Mouse (Mus musculus) liver, embryonic 13.5 days (tissue): ENCODE results near the gene Cwc27. TPM values are rescaled to one million over a fixed set of nuclear protein-coding genes. Genes with fewer than 3 reads are reported as not detected.
A peak's percentile ranks its signal among the peaks of the same experiment; 100 is the strongest.

Experiments used
- ATAC-seq: fragments of 200-750 bp; cut with Nextera tagmentation; 2 replicates; pipeline ENCODE4 v1.8.0; 2017; ENCODE audit warnings: low read depth, mild to moderate bottlenecking, moderate number of reproducible peaks, moderate library complexity
- DNase-seq: peaks from one replicate; pipeline ENCODE4 v3.0.0; 2022
- H3K27ac ChIP-seq: fragments of 300-500 bp; sonication (generic); 2 replicates; pipeline ENCODE4 v1.5.1; 2015; ENCODE audit warnings: moderate library complexity, mild to moderate bottlenecking, inconsistent platforms
- H3K27me3 ChIP-seq: fragments of 300-500 bp; sonication (generic); 2 replicates; pipeline ENCODE4 v1.6.1; 2015; ENCODE audit warnings: mild to moderate bottlenecking, inconsistent platforms
- H3K36me3 ChIP-seq: fragments of 300-500 bp; sonication (generic); 2 replicates; pipeline ENCODE4 v1.6.1; 2015; ENCODE audit warnings: mild to moderate bottlenecking, inconsistent platforms
- H3K4me1 ChIP-seq: fragments of 300-500 bp; sonication (generic); replicated peaks from 2 replicates; pipeline ENCODE4 v1.6.1; 2015; ENCODE audit warnings: inconsistent platforms
- H3K4me2 ChIP-seq: fragments of 300-500 bp; sonication (generic); 2 replicates; pipeline ENCODE4 v1.6.1; 2015; ENCODE audit warnings: inconsistent platforms, mild to moderate bottlenecking, moderate library complexity
- H3K4me3 ChIP-seq: fragments of 300-500 bp; sonication (generic); replicated peaks from 2 replicates; pipeline ENCODE4 v1.5.1; 2015; ENCODE audit warnings: mild to moderate bottlenecking, inconsistent platforms
- H3K9ac ChIP-seq: fragments of 300-500 bp; sonication (generic); 2 replicates; pipeline ENCODE4 v1.6.1; 2015; ENCODE audit warnings: mild to moderate bottlenecking, inconsistent platforms
- H3K9me3 ChIP-seq: fragments of 300-500 bp; sonication (generic); replicated peaks from 2 replicates; pipeline ENCODE4 v1.6.1; 2016; ENCODE audit warnings: inconsistent platforms
- WGBS: fragments of 180-500 bp; shearing (Covaris S2); methylation state at CpG from one replicate; pipeline ENCODE4 v1.1.7; 2015; ENCODE audit not compliant: insufficient replicate concordance; 5-methylcytosine and 5-hydroxymethylcytosine counted together
- polyA plus RNA-seq: library from polyadenylated mRNA; unstranded; fragments of >200 nt; fragmentation: Nextera tagmentation; extraction: Ambion mirVana; gene quantifications from 2 replicates; pipeline ENCODE4 v1.2.1, GENCODE M21; 2015

The Cwc27 gene
- polyA plus RNA-seq, 1 experiment from 2014 or later: 12.4 TPM

DNA sequence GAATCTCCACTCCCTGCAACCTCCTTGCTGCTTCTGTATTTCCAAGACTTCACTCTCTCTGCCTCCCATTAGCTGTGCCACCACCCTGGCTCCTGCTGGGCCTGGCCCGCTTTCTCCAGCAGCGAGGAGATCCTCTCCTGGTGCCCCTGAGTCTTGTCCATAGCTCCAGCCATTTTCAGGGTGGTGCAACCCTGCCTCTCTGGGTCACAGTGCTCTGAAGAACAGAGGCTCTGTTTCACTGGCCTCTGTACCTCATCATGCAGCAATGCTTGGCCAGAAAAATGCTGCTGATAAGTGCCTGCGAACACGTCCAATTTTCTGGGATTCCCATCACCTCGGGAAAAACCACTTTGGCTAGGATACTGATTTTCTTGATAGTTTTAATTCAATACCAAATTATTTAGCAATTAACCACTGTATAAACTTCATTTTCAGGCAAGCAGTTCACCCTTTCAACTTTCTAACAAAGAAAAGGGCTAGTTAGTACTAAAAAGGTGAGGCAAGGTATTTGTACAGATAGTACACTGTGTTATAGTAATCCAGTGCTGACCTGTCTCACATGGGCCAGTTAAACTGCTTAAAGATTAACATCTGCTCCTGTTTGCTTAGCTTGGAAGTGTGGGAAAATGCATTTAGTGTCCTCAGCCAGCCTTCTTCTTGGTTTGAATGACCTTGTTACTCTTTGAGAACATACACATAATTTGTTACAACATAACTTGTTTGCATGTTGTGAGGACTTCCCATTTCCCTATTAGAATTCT is 176.1 kb downstream of the Cwc27 start:
- Histone ChIP-seq H3K27me3 (no peaks in the 10 kb centered on the region), H3K4me3 (no peak overlapping the region), H3K4me1 (peaks cover 9% of the 10 kb centered on the region), H3K27ac (peak overlapping the region; percentile 70), H3K4me2 (no peak overlapping the region), H3K36me3 (no peaks in the 10 kb centered on the region), H3K9me3 (no peaks in the 10 kb centered on the region), H3K9ac (no peak overlapping the region)
- ATAC-seq: peak; percentile 69
- no peak for DNase-seq
- whole genome bisulfite sequencing: 75% methylated on average over 5 of the region's 5 CpGs

DNA sequence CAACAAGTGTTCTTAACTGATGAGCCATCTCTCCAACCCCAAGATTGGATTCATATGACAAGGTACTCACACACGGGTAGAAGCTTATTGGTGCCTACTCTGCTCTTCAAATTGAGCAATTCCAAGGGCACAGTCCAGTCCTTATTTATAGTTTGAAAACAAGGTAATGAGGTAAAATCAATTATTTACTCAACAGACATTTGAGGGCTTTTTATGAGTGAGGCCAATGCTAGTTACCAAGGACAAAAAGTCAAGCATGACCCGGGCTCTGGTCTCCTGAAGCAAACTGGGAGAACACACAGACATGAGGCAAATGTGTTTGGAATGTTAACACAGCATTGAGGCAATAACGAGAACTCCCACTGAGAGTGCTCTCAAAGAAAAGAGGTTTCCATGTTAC is 178.0 kb downstream of the Cwc27 start:
- Histone ChIP-seq H3K4me3 (no peak overlapping the region), H3K27ac (peak overlapping the region; percentile 43), H3K4me2 (no peak overlapping the region), H3K9ac (no peak overlapping the region), H3K36me3 (no peaks in the 10 kb centered on the region), H3K4me1 (peaks cover 9% of the 10 kb centered on the region), H3K27me3 (no peaks in the 10 kb centered on the region), H3K9me3 (no peaks in the 10 kb centered on the region)
- ATAC-seq (peak; percentile 53), DNase-seq (no peak)
- WGBS: 66% methylated on average over 3 of the region's 3 CpGs

DNA sequence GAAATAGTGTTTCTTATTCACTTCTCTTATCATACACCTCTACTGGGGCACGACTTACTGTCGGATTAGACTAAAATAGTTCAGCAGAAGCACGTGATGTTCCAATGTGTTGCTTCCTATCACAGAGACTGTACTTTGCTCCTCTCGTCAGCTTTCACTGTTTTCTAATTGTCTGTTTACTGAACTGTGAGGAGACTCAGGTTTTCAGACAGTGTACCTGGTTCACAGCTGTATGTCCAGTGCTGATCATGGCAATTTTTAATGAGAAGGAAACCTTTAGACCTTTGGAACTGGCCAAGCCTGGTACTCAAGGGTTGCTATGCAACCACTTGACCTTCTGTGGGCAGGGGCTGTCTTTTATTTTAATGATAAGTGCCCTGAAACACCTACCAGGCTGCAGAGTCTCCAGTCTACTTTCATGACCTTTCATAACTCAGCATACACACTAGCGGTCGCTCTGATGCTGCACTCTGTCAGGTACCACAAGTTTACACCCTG is 180.9 kb downstream of the Cwc27 start:
- Histone ChIP-seq H3K27ac (no peak overlapping the region), H3K27me3 (no peaks in the 10 kb centered on the region), H3K9me3 (no peaks in the 10 kb centered on the region), H3K4me3 (no peak overlapping the region), H3K4me2 (no peak overlapping the region), H3K4me1 (peaks cover 11% of the 10 kb centered on the region), H3K9ac (no peak overlapping the region), H3K36me3 (no peaks in the 10 kb centered on the region)
- WGBS: 60% methylated on average over 6 of the region's 6 CpGs
- DNase-seq: no peak
- peak; percentile 48; the same call in 1 of the 2 replicates for ATAC-seq

DNA sequence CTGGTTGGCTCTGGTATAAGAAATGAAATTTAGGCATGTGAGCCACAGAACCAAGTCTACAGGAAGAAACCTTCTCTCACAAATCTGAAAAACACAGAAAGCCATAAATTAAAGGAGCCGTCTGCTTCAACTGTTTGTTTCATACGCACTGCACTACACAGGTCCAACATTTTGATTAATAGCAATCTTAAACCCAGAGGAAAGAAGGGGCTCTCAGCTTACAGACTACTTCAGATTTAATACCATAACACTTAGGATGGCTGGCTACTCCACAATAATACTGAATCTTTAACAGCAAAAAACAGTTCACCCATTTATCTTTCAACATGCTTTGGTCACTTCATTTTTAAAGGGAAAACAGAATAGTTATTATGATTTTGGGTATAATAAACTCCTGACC is 182.2 kb downstream of the Cwc27 start:
- 82% methylated on average over 2 of the region's 2 CpGs for WGBS
- Histone ChIP-seq H3K36me3 (0 out of 2 replicates have a peak, but pooled peaks cover 2% of the 10 kb centered on the region), H3K27me3 (no peaks in the 10 kb centered on the region), H3K4me2 (no peak overlapping the region), H3K4me3 (no peak overlapping the region), H3K9me3 (no peaks in the 10 kb centered on the region), H3K9ac (no peak overlapping the region), H3K27ac (no peak overlapping the region), H3K4me1 (peaks cover 7% of the 10 kb centered on the region)
- ATAC-seq (no peak), DNase-seq (no peak)

DNA sequence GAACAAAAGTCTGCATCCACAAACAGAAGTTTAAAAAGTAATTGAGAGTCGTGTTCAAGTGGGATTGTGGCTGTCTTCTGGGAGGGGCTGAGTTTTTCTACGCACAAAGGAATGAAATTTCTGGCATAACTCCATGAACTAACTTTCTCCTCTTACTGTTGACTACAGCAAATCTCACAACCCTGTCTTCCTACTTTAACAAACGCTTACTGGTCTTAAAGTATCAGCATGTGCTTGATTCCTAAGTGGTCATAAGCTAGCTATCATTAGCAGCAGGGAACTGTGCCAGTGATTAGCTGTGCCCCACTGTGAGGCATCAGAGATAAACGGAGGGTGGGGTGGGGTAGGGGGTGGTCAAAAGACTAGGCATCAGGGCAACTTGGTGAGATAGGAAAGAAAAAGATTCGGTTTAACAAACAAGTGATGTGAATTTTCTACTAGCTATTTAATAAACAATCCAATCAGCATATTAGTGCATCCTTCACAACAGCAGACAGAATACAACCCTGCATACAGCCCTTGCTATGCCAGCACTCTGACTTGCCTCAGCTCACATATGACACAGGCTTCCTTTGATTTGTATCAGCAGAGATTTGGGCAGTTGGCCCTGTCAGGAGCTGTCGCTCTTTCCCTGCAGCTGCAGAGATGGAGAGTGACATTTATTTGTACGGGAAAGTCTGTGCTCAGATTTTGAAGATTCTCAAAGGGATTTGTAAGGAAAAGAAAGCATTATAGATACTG is 184.3 kb downstream of the Cwc27 start:
- peak; percentile 63 for ATAC-seq
- Histone ChIP-seq H3K9me3 (no peaks in the 10 kb centered on the region), H3K4me2 (no peak overlapping the region), H3K4me1 (peaks cover 13% of the 10 kb centered on the region), H3K4me3 (no peak overlapping the region), H3K9ac (no peak overlapping the region), H3K27ac (no peak overlapping the region), H3K36me3 (0 out of 2 replicates have a peak, but pooled peaks cover 2% of the 10 kb centered on the region), H3K27me3 (no peaks in the 10 kb centered on the region)
- 52% methylated on average over 7 of the region's 7 CpGs for WGBS
- no peak for DNase-seq

DNA sequence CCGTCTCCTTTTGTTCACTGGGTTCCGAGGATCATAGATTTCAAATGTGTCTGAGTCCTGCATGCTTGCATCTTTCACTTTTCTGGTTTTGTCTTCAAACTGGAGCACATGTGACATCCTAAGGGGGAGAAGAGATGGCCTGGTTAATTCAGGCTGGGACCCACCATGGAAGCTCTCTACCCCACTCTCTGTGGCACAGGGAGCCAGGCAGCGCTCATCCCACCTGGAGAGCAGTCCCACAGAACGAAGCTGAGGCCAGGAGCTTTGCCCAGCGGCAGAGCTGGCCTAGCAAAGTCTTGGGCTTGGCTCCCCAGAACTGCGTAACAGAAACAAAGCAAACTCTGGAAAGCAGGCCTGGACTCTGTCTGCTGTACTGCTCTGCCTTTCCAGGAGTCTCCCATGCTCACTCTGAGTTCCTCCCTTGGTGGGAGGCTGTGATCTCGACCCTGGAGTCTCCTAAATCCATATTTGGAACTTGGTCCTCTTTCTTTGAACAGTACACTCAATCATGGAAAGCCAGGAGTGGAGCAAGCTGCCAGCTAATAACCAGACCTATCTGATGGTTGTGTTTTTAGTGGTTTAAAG is 185.2 kb downstream of the Cwc27 start:
- no peak overlapping the region for H3K4me3 ChIP-seq
- WGBS: 75% methylated on average over 7 of the region's 7 CpGs
- no peak overlapping the region for H3K4me2 ChIP-seq
- H3K27me3 ChIP-seq: no peaks in the 10 kb centered on the region
- no peak for DNase-seq
- no peak for ATAC-seq
- H3K4me1 ChIP-seq: peaks cover 20% of the 10 kb centered on the region
- H3K9me3 ChIP-seq: no peaks in the 10 kb centered on the region
- H3K36me3 ChIP-seq: 0 out of 2 replicates have a peak, but pooled peaks cover 2% of the 10 kb centered on the region
- H3K27ac ChIP-seq: no peak overlapping the region
- no peak overlapping the region for H3K9ac ChIP-seq

DNA sequence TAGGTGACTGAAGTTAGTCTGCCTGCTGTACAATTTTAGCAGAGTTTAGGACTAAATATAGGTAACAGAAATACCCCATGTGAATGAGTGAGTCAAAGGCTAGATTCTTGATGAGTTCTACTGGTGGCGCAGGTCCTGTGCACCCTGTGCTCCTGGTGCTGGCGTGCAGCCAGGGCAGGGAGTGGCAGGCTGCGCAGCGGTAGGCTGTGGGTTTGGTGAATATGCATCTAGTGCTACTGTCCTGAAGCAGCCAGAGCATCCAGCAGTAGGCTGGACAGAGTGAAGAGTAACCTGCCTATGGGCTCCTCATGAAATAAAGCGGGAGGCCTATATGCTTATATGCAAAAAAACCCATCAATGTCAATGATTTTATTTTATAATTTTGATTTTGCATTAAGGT is 186.1 kb downstream of the Cwc27 start:
- DNase-seq (no peak), ATAC-seq (no peak)
- Histone ChIP-seq H3K4me3 (no peak overlapping the region), H3K4me1 (peaks cover 20% of the 10 kb centered on the region), H3K27me3 (no peaks in the 10 kb centered on the region), H3K9ac (no peak overlapping the region), H3K36me3 (0 out of 2 replicates have a peak, but pooled peaks cover 2% of the 10 kb centered on the region), H3K9me3 (no peaks in the 10 kb centered on the region), H3K27ac (no peak overlapping the region), H3K4me2 (no peak overlapping the region)
- 82% methylated on average over 5 of the region's 5 CpGs for WGBS

DNA sequence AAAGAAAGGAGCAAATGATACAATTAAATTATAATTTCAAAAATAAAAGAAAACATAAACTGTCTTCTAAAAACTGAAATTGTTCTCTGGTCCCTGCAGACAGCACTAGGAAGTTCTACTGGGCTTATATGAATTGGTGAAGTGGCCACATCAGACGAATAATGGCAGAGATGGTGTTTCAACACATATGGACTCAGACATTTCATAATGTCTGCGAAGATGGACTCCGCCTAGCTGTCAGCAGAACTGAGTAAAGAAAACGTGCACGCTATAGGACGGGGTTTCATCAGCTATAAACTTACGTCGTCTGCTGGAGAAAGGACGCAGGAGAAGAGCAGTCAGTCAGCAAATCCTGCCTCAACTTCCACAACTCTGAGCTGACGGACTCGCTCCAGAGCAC is 187.3 kb downstream of the Cwc27 start:
- 78% methylated on average over 11 of the region's 11 CpGs for WGBS
- Histone ChIP-seq H3K9ac (no peak overlapping the region), H3K4me3 (no peak overlapping the region), H3K4me1 (peaks cover 20% of the 10 kb centered on the region), H3K36me3 (0 out of 2 replicates have a peak, but pooled peaks cover 2% of the 10 kb centered on the region), H3K4me2 (no peak overlapping the region), H3K27ac (no peak overlapping the region), H3K27me3 (no peaks in the 10 kb centered on the region), H3K9me3 (no peaks in the 10 kb centered on the region)
- DNase-seq (no peak), ATAC-seq (no peak)

DNA sequence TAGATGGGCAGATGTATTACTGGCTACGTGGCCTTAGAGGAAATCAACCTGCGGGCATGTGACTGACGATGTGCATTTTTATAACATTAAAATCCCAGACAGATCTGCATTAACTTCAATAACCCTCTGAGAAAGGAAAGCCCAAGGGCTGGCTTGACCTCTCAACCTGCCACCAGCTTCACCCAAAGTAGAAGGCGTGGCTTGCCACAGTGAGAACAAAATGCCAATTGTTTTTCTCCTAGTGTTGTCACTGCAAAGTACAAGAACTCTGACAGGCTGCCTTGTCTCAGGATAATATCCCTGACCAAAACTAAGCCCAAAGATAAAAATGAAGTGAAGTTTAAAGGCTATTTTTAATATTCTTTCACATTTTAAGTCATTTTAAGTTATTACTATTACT is 188.9 kb downstream of the Cwc27 start:
- 82% methylated on average over 4 of the region's 4 CpGs for WGBS
- ATAC-seq: no peak
- Histone ChIP-seq H3K4me1 (peaks cover 20% of the 10 kb centered on the region), H3K27me3 (no peaks in the 10 kb centered on the region), H3K36me3 (0 out of 2 replicates have a peak, but pooled peaks cover 2% of the 10 kb centered on the region), H3K9ac (no peak overlapping the region), H3K9me3 (no peaks in the 10 kb centered on the region), H3K4me2 (no peak overlapping the region), H3K27ac (no peak overlapping the region), H3K4me3 (no peak overlapping the region)
- no peak for DNase-seq

DNA sequence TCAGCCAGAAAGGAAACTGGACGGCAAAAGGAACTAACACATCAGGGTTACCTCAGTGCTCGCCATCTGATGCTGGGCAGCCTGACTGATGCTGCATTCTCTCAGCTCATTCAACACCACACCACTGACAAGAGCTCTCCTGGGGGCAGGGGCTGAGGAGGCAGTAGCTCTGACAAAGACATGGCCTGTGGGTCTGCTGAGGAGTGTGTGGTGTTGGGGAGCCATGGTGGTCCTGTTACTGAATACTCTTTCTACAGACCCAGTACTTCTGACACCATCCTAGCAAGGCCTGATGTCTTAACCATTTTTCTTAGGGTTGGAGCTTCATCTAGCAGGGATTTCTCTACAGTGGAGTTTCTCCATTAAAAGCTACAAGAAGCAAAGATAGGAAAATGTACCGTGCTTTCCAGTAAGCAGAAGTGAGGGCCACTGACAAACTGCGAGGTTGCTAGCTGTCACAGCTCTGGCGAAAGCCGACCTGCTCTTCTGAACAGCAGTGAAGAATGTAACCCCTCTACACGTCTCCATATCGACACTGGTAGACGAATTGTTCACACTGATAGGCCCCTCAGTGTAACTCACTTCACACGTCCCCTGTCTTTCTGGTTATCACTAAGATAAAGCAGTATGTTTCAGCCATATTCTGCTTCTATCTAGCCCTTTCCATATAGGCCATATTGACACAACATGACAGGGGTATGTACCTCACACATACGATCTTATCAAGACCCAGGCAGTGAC is 189.6 kb downstream of the Cwc27 start:
- ATAC-seq: peak; percentile 83
- H3K4me1 ChIP-seq: peaks cover 14% of the 10 kb centered on the region
- H3K36me3 ChIP-seq: 0 out of 2 replicates have a peak, but pooled peaks cover 2% of the 10 kb centered on the region
- 42% methylated on average over 11 of the region's 11 CpGs for WGBS
- H3K4me3 ChIP-seq: no peak overlapping the region
- no peak overlapping the region for H3K9ac ChIP-seq
- H3K27me3 ChIP-seq: no peaks in the 10 kb centered on the region
- H3K27ac ChIP-seq: no peak overlapping the region
- no peaks in the 10 kb centered on the region for H3K9me3 ChIP-seq
- no peak overlapping the region for H3K4me2 ChIP-seq
- no peak for DNase-seq
